Mouse (Mus musculus) forebrain, embryonic 12.5 days (tissue): ENCODE data around the gene Cd52. TPM values are rescaled to one million over a fixed set of nuclear protein-coding genes. Genes with fewer than 3 reads are reported as not detected.

Experiments used
- ATAC-seq: fragments of 200-750 bp; cut with Nextera tagmentation; 2 replicates; pipeline ENCODE4 v1.8.0; 2017; ENCODE audit warnings: moderate TSS enrichment; ENCODE audit not compliant: low FRiP score
- H3K27ac ChIP-seq: fragments of 300-500 bp; sonication (generic); 2 replicates; pipeline ENCODE4 v1.5.1; 2016; ENCODE audit warnings: mild to moderate bottlenecking
- H3K27me3 ChIP-seq: fragments of 300-500 bp; sonication (generic); 2 replicates; pipeline ENCODE4 v1.6.1; 2016; ENCODE audit warnings: mild to moderate bottlenecking
- H3K36me3 ChIP-seq: fragments of 300-500 bp; sonication (generic); replicated peaks from 2 replicates; pipeline ENCODE4 v1.6.1; 2016; ENCODE audit warnings: mild to moderate bottlenecking
- H3K4me1 ChIP-seq: fragments of 300-500 bp; sonication (generic); 2 replicates; pipeline ENCODE4 v1.6.1; 2016
- H3K4me2 ChIP-seq: fragments of 300-500 bp; sonication (generic); 2 replicates; pipeline ENCODE4 v1.6.1; 2016; ENCODE audit warnings: mild to moderate bottlenecking, moderate library complexity
- H3K4me3 ChIP-seq: fragments of 300-500 bp; sonication (generic); replicated peaks from 2 replicates; pipeline ENCODE4 v1.5.1; 2016; ENCODE audit warnings: mild to moderate bottlenecking
- H3K9ac ChIP-seq: fragments of 300-500 bp; sonication (generic); 2 replicates; pipeline ENCODE4 v1.6.1; 2016; ENCODE audit warnings: mild to moderate bottlenecking
- H3K9me3 ChIP-seq: fragments of 300-500 bp; sonication (generic); 2 replicates; pipeline ENCODE4 v1.6.1; 2016
- WGBS: fragments of 180-500 bp; shearing (Covaris S2); methylation state at CpG from one replicate; pipeline ENCODE4 v1.1.7; 2016; 5-methylcytosine and 5-hydroxymethylcytosine counted together
- polyA plus RNA-seq: library from polyadenylated mRNA; unstranded; fragments of >200 nt; fragmentation: Nextera tagmentation; extraction: Ambion mirVana; gene quantifications from 2 replicates; pipeline ENCODE4 v1.2.1, GENCODE M21; 2016

The Cd52 gene
- polyA plus RNA-seq, 1 experiment from 2014 or later = 3.9 TPM

- Histone ChIP-seq H3K4me2 (no peak overlapping the region), H3K9me3 (no peaks in the 10 kb centered on the region), H3K36me3 (no peaks in the 10 kb centered on the region), H3K27me3 (0 out of 2 replicates have a peak, but pooled peaks cover 3% of the 10 kb centered on the region), H3K27ac (no peak overlapping the region), H3K4me3 (no peak overlapping the region), H3K4me1 (peaks cover 13% of the 10 kb centered on the region), H3K9ac (no peak overlapping the region)
- WGBS = 92% methylated on average over 8 of the region's 8 CpGs
- no peak for ATAC-seq
These were observed 22.1 kb upstream of the Cd52 start for GRCm38 (mm10) chr4:134117012-134117411.

- peaks cover 13% of the 10 kb centered on the region for H3K4me1 ChIP-seq
- H3K36me3 ChIP-seq = no peaks in the 10 kb centered on the region
- no peak for ATAC-seq
- H3K4me3 ChIP-seq = no peak overlapping the region
- no peak overlapping the region for H3K4me2 ChIP-seq
- H3K27ac ChIP-seq = no peak overlapping the region
- no peaks in the 10 kb centered on the region for H3K9me3 ChIP-seq
- 90% methylated on average over 2 of the region's 2 CpGs for WGBS
- no peak overlapping the region for H3K9ac ChIP-seq
- H3K27me3 ChIP-seq = 0 out of 2 replicates have a peak, but pooled peaks cover under 1% of the 10 kb centered on the region
These were observed 21.6 kb upstream of the Cd52 start for GRCm38 (mm10) chr4:134116501-134116900.

GRCm38 (mm10) chr4:134115215-134116144 is 20.6 kb upstream of the Cd52 start:
- H3K27ac ChIP-seq = no peak overlapping the region
- no peak overlapping the region for H3K9ac ChIP-seq
- H3K36me3 ChIP-seq = no peaks in the 10 kb centered on the region
- H3K9me3 ChIP-seq = no peaks in the 10 kb centered on the region
- ATAC-seq = no peak
- H3K4me3 ChIP-seq = no peak overlapping the region
- H3K27me3 ChIP-seq = no peaks in the 10 kb centered on the region
- H3K4me1 ChIP-seq = peaks cover 13% of the 10 kb centered on the region
- 89% methylated on average over 16 of the region's 16 CpGs for WGBS
- H3K4me2 ChIP-seq = no peak overlapping the region

GRCm38 (mm10) chr4:134114038-134114437 is 19.2 kb upstream of the Cd52 start:
- H3K9ac ChIP-seq = no peak overlapping the region
- H3K27ac ChIP-seq = no peak overlapping the region
- no peaks in the 10 kb centered on the region for H3K9me3 ChIP-seq
- H3K36me3 ChIP-seq = no peaks in the 10 kb centered on the region
- WGBS = 91% methylated on average over 4 of the region's 4 CpGs
- no peak for ATAC-seq
- H3K4me3 ChIP-seq = no peak overlapping the region
- H3K4me1 ChIP-seq = peaks cover 13% of the 10 kb centered on the region
- no peak overlapping the region for H3K4me2 ChIP-seq
- H3K27me3 ChIP-seq = no peaks in the 10 kb centered on the region

- Histone ChIP-seq H3K27me3 (no peaks in the 10 kb centered on the region), H3K27ac (no peak overlapping the region), H3K4me2 (no peak overlapping the region), H3K4me1 (peaks cover 13% of the 10 kb centered on the region), H3K9me3 (no peaks in the 10 kb centered on the region), H3K36me3 (no peaks in the 10 kb centered on the region), H3K4me3 (no peak overlapping the region), H3K9ac (no peak overlapping the region)
- WGBS = 45% methylated on average over 10 of the region's 10 CpGs
- ATAC-seq = no peak
These were observed 18.6 kb upstream of the Cd52 start for GRCm38 (mm10) chr4:134113356-134113994.

- Histone ChIP-seq H3K9me3 (no peaks in the 10 kb centered on the region), H3K4me2 (no peak overlapping the region), H3K27ac (no peak overlapping the region), H3K4me1 (peaks cover 13% of the 10 kb centered on the region), H3K36me3 (no peaks in the 10 kb centered on the region), H3K27me3 (no peaks in the 10 kb centered on the region), H3K4me3 (no peak overlapping the region), H3K9ac (no peak overlapping the region)
- 83% methylated on average over 6 of the region's 6 CpGs for WGBS
- ATAC-seq = no peak
These were observed 17.5 kb upstream of the Cd52 start for GRCm38 (mm10) chr4:134112403-134112802.

- Histone ChIP-seq H3K4me3 (no peak overlapping the region), H3K4me2 (no peak overlapping the region), H3K27me3 (no peaks in the 10 kb centered on the region), H3K9ac (no peak overlapping the region), H3K36me3 (no peaks in the 10 kb centered on the region), H3K27ac (no peak overlapping the region), H3K9me3 (no peaks in the 10 kb centered on the region), H3K4me1 (peaks cover 13% of the 10 kb centered on the region)
- no peak for ATAC-seq
- WGBS = 57% methylated on average over 3 of the region's 3 CpGs
These were observed 15.8 kb upstream of the Cd52 start for GRCm38 (mm10) chr4:134110653-134111052.

GRCm38 (mm10) chr4:134108196-134108595 is 13.3 kb upstream of the Cd52 start:
- Histone ChIP-seq H3K4me2 (no peak overlapping the region), H3K36me3 (no peaks in the 10 kb centered on the region), H3K27ac (no peak overlapping the region), H3K27me3 (no peaks in the 10 kb centered on the region), H3K4me3 (no peak overlapping the region), H3K9ac (no peak overlapping the region), H3K4me1 (peaks cover 7% of the 10 kb centered on the region), H3K9me3 (no peaks in the 10 kb centered on the region)
- WGBS = 69% methylated on average over 5 of the region's 5 CpGs
- ATAC-seq = no peak

- Histone ChIP-seq H3K9me3 (no peaks in the 10 kb centered on the region), H3K4me3 (no peak overlapping the region), H3K27me3 (no peaks in the 10 kb centered on the region), H3K4me1 (peaks cover 7% of the 10 kb centered on the region), H3K9ac (no peak overlapping the region), H3K4me2 (no peak overlapping the region), H3K27ac (no peak overlapping the region), H3K36me3 (no peaks in the 10 kb centered on the region)
- no peak for ATAC-seq
- 90% methylated on average over 7 of the region's 7 CpGs for WGBS
These were observed 12.8 kb upstream of the Cd52 start for GRCm38 (mm10) chr4:134107730-134108129.

GRCm38 (mm10) chr4:134106105-134106504 is 11.2 kb upstream of the Cd52 start:
- H3K27me3 ChIP-seq = no peaks in the 10 kb centered on the region
- no peak overlapping the region for H3K27ac ChIP-seq
- WGBS = 84% methylated on average over 7 of the region's 7 CpGs
- H3K4me1 ChIP-seq = peaks cover 8% of the 10 kb centered on the region
- H3K4me3 ChIP-seq = no peak overlapping the region
- no peak for ATAC-seq
- no peaks in the 10 kb centered on the region for H3K9me3 ChIP-seq
- no peak overlapping the region for H3K4me2 ChIP-seq
- H3K9ac ChIP-seq = no peak overlapping the region
- H3K36me3 ChIP-seq = no peaks in the 10 kb centered on the region

- ATAC-seq = peak; percentile 57
- peaks cover 8% of the 10 kb centered on the region for H3K4me1 ChIP-seq
- 4% methylated on average over 21 of the region's 21 CpGs for WGBS
- H3K36me3 ChIP-seq = no peaks in the 10 kb centered on the region
- H3K9me3 ChIP-seq = no peaks in the 10 kb centered on the region
- peak overlapping the region; percentile 67 for H3K9ac ChIP-seq
- no peak overlapping the region for H3K27ac ChIP-seq
- H3K27me3 ChIP-seq = no peaks in the 10 kb centered on the region
- peak overlapping the region; percentile 74 for H3K4me3 ChIP-seq
- H3K4me2 ChIP-seq = peak overlapping the region; percentile 73
These were observed 7.8 kb upstream of the Cd52 start for GRCm38 (mm10) chr4:134102742-134103119.

GRCm38 (mm10) chr4:134101979-134102741 is 7.3 kb upstream of the Cd52 start, which contains the start of gene Ubxn11:
TSS of gene Ubxn11 (plus strand) at chr4:134102570.
- ATAC-seq = peak; percentile 98
- no peak within 1 kb of the TSS for H3K27ac ChIP-seq

More at GRCm38 (mm10) chr4:134101979-134102741, 7.3 kb upstream of the Cd52 start, which contains the start of gene Ubxn11:
- Histone ChIP-seq H3K27me3 (no peaks in the 10 kb centered on the region), H3K4me2 (peak within 1 kb of the TSS; percentile 73), H3K9ac (peak within 1 kb of the TSS; percentile 67), H3K36me3 (no peaks in the 10 kb centered on the region), H3K9me3 (no peaks in the 10 kb centered on the region), H3K4me1 (peaks cover 8% of the 10 kb centered on the region), H3K4me3 (peak within 1 kb of the TSS; percentile 74)
- 17% methylated on average over 34 of the region's 34 CpGs for WGBS
